Mouse (Mus musculus) embryonic facial prominence, embryonic 13.5 days (tissue): ENCODE measurements around the gene Brd2. TPM values are rescaled to one million over a fixed set of nuclear protein-coding genes. Genes with fewer than 3 reads are reported as not detected.

ENCODE experiments used
- ATAC-seq: fragments of 200-750 bp; cut with Nextera tagmentation; 2 replicates; pipeline ENCODE4 v1.8.0; 2017; ENCODE audit warnings: low read depth; ENCODE audit not compliant: insufficient number of reproducible peaks, insufficient read depth, low FRiP score, low TSS enrichment
- H3K27ac ChIP-seq: fragments of 300-500 bp; sonication (generic); 2 replicates; pipeline ENCODE4 v1.5.1; 2015; ENCODE audit warnings: moderate library complexity, mild to moderate bottlenecking, inconsistent platforms
- H3K27me3 ChIP-seq: fragments of 300-500 bp; sonication (generic); 2 replicates; pipeline ENCODE4 v1.6.1; 2015; ENCODE audit warnings: mild to moderate bottlenecking, inconsistent platforms
- H3K36me3 ChIP-seq: fragments of 300-500 bp; sonication (generic); 2 replicates; pipeline ENCODE4 v1.6.1; 2015; ENCODE audit warnings: mild to moderate bottlenecking, inconsistent platforms
- H3K4me1 ChIP-seq: fragments of 300-500 bp; sonication (generic); 2 replicates; pipeline ENCODE4 v1.6.1; 2015; ENCODE audit warnings: inconsistent platforms
- H3K4me2 ChIP-seq: fragments of 300-500 bp; sonication (generic); 2 replicates; pipeline ENCODE4 v1.6.1; 2015; ENCODE audit warnings: moderate library complexity, mild to moderate bottlenecking, inconsistent platforms
- H3K4me3 ChIP-seq: fragments of 300-500 bp; sonication (generic); 2 replicates; pipeline ENCODE4 v1.5.1; 2015; ENCODE audit warnings: mild to moderate bottlenecking, inconsistent platforms
- H3K9ac ChIP-seq: fragments of 300-500 bp; sonication (generic); 2 replicates; pipeline ENCODE4 v1.6.1; 2015; ENCODE audit warnings: mild to moderate bottlenecking, inconsistent platforms
- H3K9me3 ChIP-seq: fragments of 300-500 bp; sonication (generic); 2 replicates; pipeline ENCODE4 v1.6.1; 2016; ENCODE audit warnings: inconsistent platforms
- WGBS: fragments of 180-500 bp; shearing (Covaris S2); methylation state at CpG from one replicate; pipeline ENCODE4 v1.1.7; 2015; ENCODE audit warnings: mixed read lengths; 5-methylcytosine and 5-hydroxymethylcytosine counted together
- polyA plus RNA-seq: library from polyadenylated mRNA; unstranded; fragments of >200 nt; fragmentation: Nextera tagmentation; extraction: Ambion mirVana; gene quantifications from 2 replicates; pipeline ENCODE4 v1.2.1, GENCODE M21; 2015

Gene Brd2
- polyA plus RNA-seq, 1 experiment from 2014 or later, result 122 TPM

DNA sequence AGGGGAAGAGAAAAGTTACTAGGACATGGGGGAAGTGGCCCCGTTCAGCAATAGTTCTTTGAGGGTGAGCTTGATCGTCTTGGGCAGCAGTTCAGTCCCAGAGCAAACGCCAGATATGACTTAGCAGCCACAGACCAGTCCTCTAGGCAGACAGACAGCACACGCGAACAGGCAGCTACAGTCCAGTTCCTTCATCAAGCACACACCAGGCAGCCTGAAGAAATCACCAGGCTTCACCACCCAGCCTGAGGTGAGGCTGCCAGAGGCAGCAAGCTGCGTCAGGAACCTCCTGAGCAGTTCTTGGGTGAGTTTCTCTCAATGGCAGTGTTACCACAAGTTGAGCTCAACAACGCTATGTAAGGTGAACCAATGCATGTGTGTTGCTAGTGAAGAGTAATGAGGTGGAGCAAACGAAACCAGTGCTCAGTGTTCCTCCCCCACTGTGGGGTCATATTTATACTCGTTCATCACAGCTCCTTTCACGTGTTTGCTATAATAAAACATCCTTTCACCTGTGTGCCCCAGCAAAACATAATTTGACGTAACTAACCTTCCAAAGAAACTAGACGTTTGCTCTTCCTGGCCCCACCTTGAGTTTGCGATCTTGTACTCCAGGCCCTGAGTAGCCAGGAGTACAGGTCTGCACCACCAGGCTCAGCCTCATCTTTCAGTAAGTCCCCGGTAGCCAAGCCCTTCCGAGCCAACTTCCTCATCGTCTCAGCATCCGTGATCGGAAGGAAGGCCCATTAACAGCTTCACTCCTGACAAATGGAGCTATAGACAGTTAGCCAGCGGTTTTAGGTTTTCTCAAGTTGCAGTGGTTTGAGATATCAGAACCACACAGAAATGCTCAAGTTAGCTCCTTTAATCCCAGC is 7.9 kb upstream of the Brd2 start:
- no peak for ATAC-seq
- H3K4me3 ChIP-seq, result no peak overlapping the region
- 0 out of 2 replicates have a peak, but pooled peaks cover 9% of the 10 kb centered on the region for H3K36me3 ChIP-seq
- no peak overlapping the region for H3K9ac ChIP-seq
- H3K4me2 ChIP-seq, result no peak overlapping the region
- H3K27me3 ChIP-seq, result no peaks in the 10 kb centered on the region
- 79% methylated on average over 19 of the region's 19 CpGs for whole genome bisulfite sequencing
- H3K9me3 ChIP-seq, result no peaks in the 10 kb centered on the region
- no peak overlapping the region; the same call in 1 of the 2 replicates for H3K27ac ChIP-seq
- peaks cover 38% of the 10 kb centered on the region for H3K4me1 ChIP-seq

DNA sequence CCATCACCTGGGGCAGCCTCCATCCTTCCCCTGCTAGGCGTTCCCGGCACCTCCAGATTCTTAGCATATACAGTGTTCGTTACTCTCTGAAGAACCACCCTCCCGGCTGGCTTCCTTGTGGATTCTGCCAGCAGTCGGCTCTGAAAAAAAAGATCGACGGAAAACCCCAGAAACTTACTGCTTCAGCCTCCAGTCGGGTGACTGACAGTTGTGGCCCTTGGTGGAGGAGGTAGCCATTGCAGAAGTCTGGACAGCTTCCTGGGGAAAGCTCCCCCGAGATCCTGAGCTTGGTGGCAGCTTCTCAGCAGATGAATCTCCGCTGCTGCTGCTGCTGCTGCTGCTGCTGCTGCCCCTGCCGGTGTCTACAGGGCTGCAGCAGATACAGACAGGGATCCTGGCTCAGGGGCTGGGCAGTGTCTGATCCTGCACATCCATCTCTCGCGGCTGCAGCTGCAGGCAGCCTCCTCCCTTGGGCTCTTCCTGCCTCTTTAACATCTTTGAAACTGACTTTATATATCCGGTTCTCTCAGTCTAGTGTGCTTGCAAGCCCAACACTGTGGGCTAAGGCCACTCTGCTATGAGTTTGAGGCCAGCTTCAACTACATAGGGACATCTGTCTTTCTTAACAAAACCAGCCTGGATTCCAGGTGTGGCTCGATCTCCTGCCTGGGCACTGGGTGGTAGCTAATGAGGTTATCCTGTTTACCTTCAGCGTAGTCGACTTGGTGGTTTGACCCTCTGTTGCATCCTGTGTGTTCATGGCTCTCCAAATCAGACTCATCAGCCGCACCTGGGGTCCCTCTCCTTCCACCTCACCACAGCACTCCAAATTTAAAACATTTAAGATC is 6.7 kb upstream of the Brd2 start:
- Histone ChIP-seq H3K4me2 (peak overlapping the region; percentile 46), H3K4me1 (peaks cover 43% of the 10 kb centered on the region), H3K36me3 (0 out of 2 replicates have a peak, but pooled peaks cover 9% of the 10 kb centered on the region), H3K4me3 (peak overlapping the region; percentile 20), H3K27me3 (no peaks in the 10 kb centered on the region), H3K9ac (peak overlapping the region; percentile 62), H3K27ac (no peak overlapping the region), H3K9me3 (no peaks in the 10 kb centered on the region)
- ATAC-seq, result no peak
- 19% methylated on average over 18 of the region's 18 CpGs for WGBS

DNA sequence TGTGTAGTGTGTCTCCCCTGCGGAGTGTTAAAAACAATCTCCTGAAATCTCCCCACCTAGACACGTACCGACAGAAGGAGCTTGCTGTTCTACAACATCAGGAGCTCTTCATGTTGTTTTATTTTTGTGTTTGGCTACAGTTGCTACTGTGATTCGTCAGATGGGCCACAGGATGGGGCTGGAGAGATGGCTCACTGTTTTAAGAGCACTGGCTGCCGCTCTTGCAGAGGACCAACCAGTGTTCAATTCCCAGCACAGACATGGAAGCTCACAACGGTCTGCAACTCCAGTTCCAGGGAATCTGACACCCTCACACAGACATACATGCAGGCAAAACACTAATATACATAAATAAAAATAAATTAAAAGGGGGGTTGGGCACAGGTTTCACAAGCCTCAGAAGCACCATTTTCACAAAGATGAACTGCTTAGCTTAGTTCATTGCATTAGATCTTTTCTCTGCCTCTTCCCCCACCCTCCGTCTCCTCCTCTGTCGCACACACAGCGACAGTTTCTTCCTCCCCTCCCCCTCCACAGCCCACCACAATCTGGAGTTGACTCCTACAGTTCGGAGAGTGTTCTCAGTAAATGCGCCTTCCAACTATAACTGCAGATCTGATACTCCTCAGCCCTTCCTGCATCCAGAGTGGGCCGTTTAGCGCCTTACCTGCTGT is 6.0 kb upstream of the Brd2 start:
- Histone ChIP-seq H3K4me1 (peaks cover 50% of the 10 kb centered on the region), H3K9ac (peak overlapping the region; percentile 62), H3K4me2 (peak overlapping the region; percentile 46), H3K36me3 (0 out of 2 replicates have a peak, but pooled peaks cover 9% of the 10 kb centered on the region), H3K27ac (no peak overlapping the region), H3K27me3 (no peaks in the 10 kb centered on the region), H3K9me3 (no peaks in the 10 kb centered on the region), H3K4me3 (peak overlapping the region; percentile 20)
- 19% methylated on average over 13 of the region's 13 CpGs for WGBS
- no peak for ATAC-seq

DNA sequence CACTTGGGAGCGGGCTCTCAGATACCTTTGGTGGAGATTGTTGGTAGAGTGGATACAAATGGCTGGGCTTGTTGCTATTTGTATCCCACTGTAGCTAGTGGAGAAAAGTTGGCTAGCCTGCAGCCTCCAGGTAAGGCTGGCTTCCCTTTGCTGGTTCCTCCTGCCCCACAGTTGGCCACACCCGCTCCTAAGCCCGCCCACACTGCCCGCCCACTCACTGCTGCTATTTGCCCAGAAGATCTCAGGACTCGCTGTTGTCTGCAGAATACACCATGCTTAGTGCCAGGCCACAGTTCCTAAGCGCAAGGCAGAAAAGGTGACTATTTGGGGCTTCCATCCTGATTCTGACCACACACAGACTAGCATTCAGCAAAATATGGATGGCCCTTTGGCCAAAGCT is 5.0 kb upstream of the Brd2 start:
- Histone ChIP-seq H3K9ac (no peak overlapping the region), H3K27me3 (no peaks in the 10 kb centered on the region), H3K27ac (no peak overlapping the region), H3K9me3 (no peaks in the 10 kb centered on the region), H3K4me3 (no peak overlapping the region), H3K36me3 (0 out of 2 replicates have a peak, but pooled peaks cover 9% of the 10 kb centered on the region), H3K4me1 (peaks cover 50% of the 10 kb centered on the region), H3K4me2 (no peak overlapping the region)
- WGBS, result 25% methylated on average over 6 of the region's 6 CpGs
- no peak for ATAC-seq

DNA sequence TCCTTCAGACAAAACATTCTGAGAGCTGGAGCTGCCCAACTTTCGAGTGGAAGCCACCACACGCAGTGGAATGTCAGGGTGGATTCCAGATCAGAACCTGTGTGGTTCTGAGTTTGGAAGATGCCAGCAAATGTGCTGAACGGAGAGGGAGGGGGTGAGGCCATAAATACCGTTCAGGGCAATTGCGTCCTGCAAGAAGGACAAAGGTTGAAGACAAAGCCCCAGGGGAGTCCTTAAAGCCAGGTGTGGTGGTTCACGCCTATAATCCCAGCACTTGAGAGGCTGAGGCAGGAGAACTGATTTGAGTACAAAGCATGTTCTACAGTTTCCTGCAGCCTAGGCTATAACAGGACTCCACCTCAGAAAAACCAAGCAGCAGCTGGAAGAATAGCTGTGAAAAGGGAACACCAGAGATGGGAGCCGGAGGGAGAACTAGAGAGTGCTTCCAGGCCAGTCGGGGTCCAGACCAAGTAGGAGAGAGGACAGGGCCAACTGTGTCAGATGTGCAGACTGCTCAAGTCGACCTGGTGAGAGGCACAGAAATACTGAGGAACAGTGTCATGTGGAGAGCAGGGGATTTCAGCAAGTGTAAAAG is 4.5 kb upstream of the Brd2 start:
- no peak for ATAC-seq
- peaks cover 50% of the 10 kb centered on the region for H3K4me1 ChIP-seq

DNA sequence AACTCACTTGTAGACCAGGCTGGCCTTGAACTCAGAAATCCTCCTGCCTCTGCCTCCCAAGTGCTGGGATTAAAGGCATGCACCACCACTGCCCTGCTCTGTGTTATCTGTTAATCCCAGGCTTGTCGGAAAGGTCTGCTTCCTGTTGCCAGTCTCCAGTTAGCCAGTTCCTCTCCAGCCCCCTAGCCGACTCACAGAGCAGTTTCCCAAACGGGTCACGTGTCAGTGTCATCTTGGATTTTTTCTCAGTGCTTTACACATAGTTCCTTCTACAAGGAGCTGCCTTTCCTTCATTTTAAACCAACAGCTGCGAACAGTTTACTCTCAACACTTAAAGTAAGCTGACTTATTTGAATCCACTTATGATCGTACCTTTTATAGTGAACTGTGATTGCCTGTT is 2.2 kb upstream of the Brd2 start:
- Histone ChIP-seq H3K36me3 (0 out of 2 replicates have a peak, but pooled peaks cover 9% of the 10 kb centered on the region), H3K9ac (no peak overlapping the region), H3K4me2 (no peak overlapping the region; the same call in 1 of the 2 replicates), H3K4me3 (no peak overlapping the region), H3K27ac (no peak overlapping the region), H3K9me3 (no peaks in the 10 kb centered on the region), H3K4me1 (peaks cover 50% of the 10 kb centered on the region), H3K27me3 (no peaks in the 10 kb centered on the region)
- ATAC-seq, result no peak
- WGBS, result 83% methylated on average over 6 of the region's 6 CpGs

More for the DNA sequence above, 4.5 kb upstream of the Brd2 start:
- Histone ChIP-seq H3K9me3 (no peaks in the 10 kb centered on the region), H3K9ac (no peak overlapping the region), H3K27ac (no peak overlapping the region), H3K27me3 (no peaks in the 10 kb centered on the region), H3K4me3 (no peak overlapping the region), H3K36me3 (0 out of 2 replicates have a peak, but pooled peaks cover 9% of the 10 kb centered on the region), H3K4me2 (no peak overlapping the region)
- WGBS, result 63% methylated on average over 9 of the region's 9 CpGs

DNA sequence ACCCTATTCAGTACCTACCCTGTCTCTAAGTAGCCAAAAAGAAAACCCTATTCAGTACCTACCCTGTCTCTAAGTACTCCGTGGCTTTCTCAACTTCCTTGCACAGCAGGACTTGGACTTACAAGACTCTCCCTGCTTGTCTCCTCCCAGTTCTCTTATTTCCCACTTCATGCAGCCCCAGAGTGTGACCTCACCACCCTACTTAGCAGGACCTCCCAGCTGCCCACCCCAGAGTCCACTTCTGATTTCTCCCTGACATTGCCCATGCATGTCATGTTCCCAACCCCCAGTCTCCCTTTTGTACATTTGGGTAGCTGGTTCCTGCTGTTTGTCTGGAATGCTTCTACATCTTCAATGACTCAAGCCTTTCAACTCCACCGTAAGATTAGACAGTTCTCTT is 1.1 kb upstream of the Brd2 start:
- Histone ChIP-seq H3K4me2 (peak overlapping the region; percentile 92), H3K27ac (peak overlapping the region; percentile 100), H3K9ac (peak overlapping the region; percentile 98), H3K36me3 (peaks cover 14% of the 10 kb centered on the region), H3K4me1 (peaks cover 39% of the 10 kb centered on the region), H3K9me3 (no peaks in the 10 kb centered on the region), H3K4me3 (peak overlapping the region; percentile 97), H3K27me3 (no peaks in the 10 kb centered on the region)
- ATAC-seq, result no peak
- WGBS, result 3% methylated on average over 2 of the region's 2 CpGs

DNA sequence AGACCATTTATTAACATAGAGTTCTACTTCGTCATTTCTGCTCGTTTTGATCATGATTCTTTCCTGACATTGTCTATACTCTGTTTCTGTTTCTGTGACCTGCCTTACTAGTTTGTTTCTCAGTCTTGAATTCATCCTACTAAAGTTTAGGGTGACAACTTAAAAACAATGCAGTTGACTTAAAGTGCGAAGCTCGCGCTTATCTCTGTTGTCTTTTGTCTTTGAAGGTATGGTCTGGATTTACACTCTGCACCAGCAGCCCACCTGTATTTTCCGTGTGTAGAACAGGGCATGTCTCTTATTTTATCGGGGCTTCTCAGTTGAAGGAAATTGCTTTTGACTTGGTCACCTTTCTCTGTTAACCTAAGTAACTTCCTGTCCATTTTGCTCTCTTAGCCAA is 677 bp upstream of the Brd2 start:
- Histone ChIP-seq H3K36me3 (peaks cover 19% of the 10 kb centered on the region), H3K4me3 (peak overlapping the region; percentile 97), H3K9ac (peak overlapping the region; percentile 98), H3K4me1 (peaks cover 35% of the 10 kb centered on the region), H3K27ac (peak overlapping the region; percentile 100), H3K4me2 (peak overlapping the region; percentile 92), H3K9me3 (no peaks in the 10 kb centered on the region), H3K27me3 (no peaks in the 10 kb centered on the region)
- WGBS, result under 1% methylated on average over 7 of the region's 7 CpGs
- ATAC-seq, result no peak

DNA sequence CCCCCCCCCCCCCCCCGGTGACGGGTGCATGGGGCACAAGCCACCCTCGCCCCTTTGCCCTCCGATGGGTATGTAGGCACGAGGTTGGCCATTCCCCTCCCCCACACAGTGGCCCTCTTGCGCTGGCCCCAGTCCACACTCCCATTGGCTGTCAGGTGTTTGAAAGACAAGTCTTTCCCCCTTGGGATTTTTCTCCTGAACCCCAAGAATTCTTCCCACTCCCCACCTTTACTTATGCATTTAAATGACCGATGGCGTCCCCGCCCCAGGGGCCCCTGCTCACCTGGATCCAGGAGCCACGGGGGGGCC is 601 bp downstream of the Brd2 start:
- peaks cover 26% of the 10 kb centered on the region for H3K4me1 ChIP-seq
- H3K27ac ChIP-seq, result peak overlapping the region; percentile 100
- peak overlapping the region; percentile 97 for H3K4me3 ChIP-seq
- H3K27me3 ChIP-seq, result no peaks in the 10 kb centered on the region
- H3K36me3 ChIP-seq, result peaks cover 31% of the 10 kb centered on the region
- H3K9me3 ChIP-seq, result no peaks in the 10 kb centered on the region
- peak overlapping the region; percentile 98 for H3K9ac ChIP-seq
- H3K4me2 ChIP-seq, result peak overlapping the region; percentile 92
- no peak for ATAC-seq
- 0% methylated on average over 10 of the region's 10 CpGs for WGBS

DNA sequence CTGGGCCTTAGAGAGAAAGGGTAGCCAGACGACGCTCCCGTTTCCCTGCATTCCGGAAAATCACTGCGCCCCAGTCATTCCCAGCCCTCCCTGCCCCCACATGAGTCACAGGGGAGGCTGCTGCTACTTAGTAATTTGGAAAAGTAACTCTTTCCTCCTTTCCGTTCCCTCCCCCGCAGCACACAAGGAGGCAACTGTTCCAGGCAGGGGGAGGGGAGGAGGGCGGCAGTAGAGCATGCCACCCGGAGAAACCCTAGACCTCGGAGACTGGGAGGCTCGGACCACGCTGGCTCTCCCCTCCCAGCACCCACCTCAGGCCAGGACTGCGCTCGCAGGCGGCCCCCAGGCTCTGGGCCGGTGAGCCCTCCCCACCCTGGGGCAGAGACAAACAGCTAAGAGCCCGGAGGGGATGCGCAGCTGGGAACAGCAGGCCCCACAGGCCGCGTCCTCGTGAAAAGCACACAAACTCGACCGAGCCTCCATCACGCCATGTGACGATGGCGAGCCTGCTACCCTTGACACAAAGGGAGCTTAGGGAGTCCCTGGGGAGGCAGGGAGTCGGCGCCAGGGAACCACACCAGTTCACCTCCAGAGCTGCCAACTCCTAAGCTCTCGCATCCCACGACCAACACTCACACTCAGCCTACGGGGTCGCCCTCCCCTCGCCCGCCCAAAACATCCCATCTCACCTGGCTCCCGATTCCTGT is 1.1 kb downstream of the Brd2 start:
- peak; percentile 52 for ATAC-seq
- Histone ChIP-seq H3K4me1 (peaks cover 27% of the 10 kb centered on the region), H3K27me3 (no peaks in the 10 kb centered on the region), H3K4me2 (peak overlapping the region; percentile 92), H3K9ac (peak overlapping the region; percentile 98), H3K4me3 (peak overlapping the region; percentile 97), H3K36me3 (peaks cover 34% of the 10 kb centered on the region), H3K27ac (peak overlapping the region; percentile 100), H3K9me3 (no peaks in the 10 kb centered on the region)
- under 1% methylated on average over 34 of the region's 35 CpGs for WGBS
